Mouse (Mus musculus) kidney, embryonic 14.5 days (tissue): Measurements from ENCODE around the gene Pdcd1lg2. TPM values are rescaled to one million over a fixed set of nuclear protein-coding genes. Genes with fewer than 3 reads are reported as not detected.

ENCODE experiments used
- ATAC-seq: fragments of 200-750 bp; cut with Nextera tagmentation; 2 replicates; pipeline ENCODE4 v1.8.0; 2017; ENCODE audit warnings: moderate number of reproducible peaks, mild to moderate bottlenecking, moderate TSS enrichment, moderate library complexity; ENCODE audit not compliant: low FRiP score, low TSS enrichment
- H3K27ac ChIP-seq: fragments of 300-500 bp; sonication (generic); 2 replicates; pipeline ENCODE4 v1.5.1; 2014; ENCODE audit warnings: low read depth, mild to moderate bottlenecking, low read length, moderate library complexity, mixed read lengths
- H3K27me3 ChIP-seq: fragments of 300-500 bp; sonication (generic); 2 replicates; pipeline ENCODE4 v1.6.1; 2014; ENCODE audit warnings: mild to moderate bottlenecking, low read length; ENCODE audit not compliant: control insufficient read depth, insufficient read depth
- H3K36me3 ChIP-seq: fragments of 300-500 bp; sonication (generic); 2 replicates; pipeline ENCODE4 v1.6.1; 2014; ENCODE audit warnings: low read length, mixed read lengths; ENCODE audit not compliant: control insufficient read depth, insufficient read depth
- H3K4me1 ChIP-seq: fragments of 300-500 bp; sonication (generic); 2 replicates; pipeline ENCODE4 v1.6.1; 2014; ENCODE audit warnings: low read length, mixed read lengths; ENCODE audit not compliant: control insufficient read depth, insufficient read depth
- H3K4me2 ChIP-seq: fragments of 300-500 bp; sonication (generic); replicated peaks from 2 replicates; pipeline ENCODE4 v1.6.1; 2014; ENCODE audit warnings: low read depth, mild to moderate bottlenecking, low read length
- H3K4me3 ChIP-seq: fragments of 300-500 bp; sonication (generic); 2 replicates; pipeline ENCODE4 v1.5.1; 2014; ENCODE audit warnings: mild to moderate bottlenecking, low read length
- H3K9ac ChIP-seq: fragments of 300-500 bp; sonication (generic); 2 replicates; pipeline ENCODE4 v1.6.1; 2014; ENCODE audit warnings: low read depth, mild to moderate bottlenecking, low read length, moderate library complexity
- H3K9me3 ChIP-seq: fragments of 300-500 bp; sonication (generic); 2 replicates; pipeline ENCODE4 v1.6.1; 2016; ENCODE audit warnings: low read length; ENCODE audit not compliant: control insufficient read depth
- WGBS: fragments of 180-500 bp; shearing (Covaris S2); extraction: QIAGEN DNeasy Blood & Tissue Kit; methylation state at CpG from one replicate; pipeline ENCODE4 v1.1.7; 2014; 5-methylcytosine and 5-hydroxymethylcytosine counted together
- polyA plus RNA-seq: library from polyadenylated mRNA; unstranded; fragments of >200 nt; fragmentation: Nextera tagmentation; extraction: Ambion mirVana; gene quantifications from 2 replicates; pipeline ENCODE4 v1.2.1, GENCODE M21; 2014

Pdcd1lg2 gene
- polyA plus RNA-seq, 1 experiment from 2014 or later = not detected

- WGBS = 54% methylated on average over 6 of the region's 6 CpGs
- no peak overlapping the region for H3K9ac ChIP-seq
- H3K27ac ChIP-seq = no peak overlapping the region
- no peaks in the 10 kb centered on the region for H3K36me3 ChIP-seq
- H3K9me3 ChIP-seq = no peaks in the 10 kb centered on the region
- ATAC-seq = no peak
- no peak overlapping the region for H3K4me3 ChIP-seq
- H3K4me1 ChIP-seq = 0 out of 2 replicates have a peak, but pooled peaks cover 3% of the 10 kb centered on the region
- H3K27me3 ChIP-seq = no peaks in the 10 kb centered on the region
- no peak overlapping the region for H3K4me2 ChIP-seq
These were observed 77.3 kb downstream of the Pdcd1lg2 start for GRCm38 (mm10) chr19:29488073-29488390.

- H3K4me3 ChIP-seq = no peak overlapping the region
- no peak overlapping the region for H3K9ac ChIP-seq
- 0 out of 2 replicates have a peak, but pooled peaks cover 3% of the 10 kb centered on the region for H3K4me1 ChIP-seq
- no peak for ATAC-seq
- no peak overlapping the region for H3K27ac ChIP-seq
- H3K9me3 ChIP-seq = no peaks in the 10 kb centered on the region
- 35% methylated on average over 10 of the region's 10 CpGs for WGBS
- no peaks in the 10 kb centered on the region for H3K36me3 ChIP-seq
- H3K27me3 ChIP-seq = no peaks in the 10 kb centered on the region
- H3K4me2 ChIP-seq = no peak overlapping the region; the same call in 1 of the 2 replicates
These were observed 77.7 kb downstream of the Pdcd1lg2 start for GRCm38 (mm10) chr19:29488420-29488819.

GRCm38 (mm10) chr19:29489785-29490284 is 79.1 kb downstream of the Pdcd1lg2 start:
- Histone ChIP-seq H3K4me3 (no peak overlapping the region), H3K27me3 (no peaks in the 10 kb centered on the region), H3K4me1 (0 out of 2 replicates have a peak, but pooled peaks cover 3% of the 10 kb centered on the region), H3K36me3 (no peaks in the 10 kb centered on the region), H3K4me2 (no peak overlapping the region), H3K27ac (no peak overlapping the region), H3K9me3 (no peaks in the 10 kb centered on the region), H3K9ac (no peak overlapping the region)
- WGBS = 65% methylated on average over 3 of the region's 3 CpGs
- ATAC-seq = no peak

GRCm38 (mm10) chr19:29491467-29491866 is 80.7 kb downstream of the Pdcd1lg2 start:
- 57% methylated on average over 9 of the region's 9 CpGs for WGBS
- H3K4me2 ChIP-seq = no peak overlapping the region
- no peaks in the 10 kb centered on the region for H3K27me3 ChIP-seq
- H3K36me3 ChIP-seq = no peaks in the 10 kb centered on the region
- no peaks in the 10 kb centered on the region for H3K9me3 ChIP-seq
- 0 out of 2 replicates have a peak, but pooled peaks cover 3% of the 10 kb centered on the region for H3K4me1 ChIP-seq
- H3K27ac ChIP-seq = no peak overlapping the region
- H3K4me3 ChIP-seq = no peak overlapping the region
- no peak overlapping the region for H3K9ac ChIP-seq
- ATAC-seq = no peak

- H3K4me1 ChIP-seq = no peaks in the 10 kb centered on the region
- no peak overlapping the region for H3K4me3 ChIP-seq
- 84% methylated on average over 4 of the region's 4 CpGs for WGBS
- no peak overlapping the region for H3K27ac ChIP-seq
- no peaks in the 10 kb centered on the region for H3K9me3 ChIP-seq
- no peaks in the 10 kb centered on the region for H3K27me3 ChIP-seq
- H3K36me3 ChIP-seq = no peaks in the 10 kb centered on the region
- no peak for ATAC-seq
- no peak overlapping the region for H3K4me2 ChIP-seq
- H3K9ac ChIP-seq = no peak overlapping the region
These were observed 83.7 kb downstream of the Pdcd1lg2 start for GRCm38 (mm10) chr19:29494454-29494853.

- ATAC-seq = no peak
- Histone ChIP-seq H3K27ac (no peak overlapping the region), H3K36me3 (no peaks in the 10 kb centered on the region), H3K27me3 (no peaks in the 10 kb centered on the region), H3K4me2 (no peak overlapping the region), H3K4me1 (0 out of 2 replicates have a peak, but pooled peaks cover under 1% of the 10 kb centered on the region), H3K9me3 (no peaks in the 10 kb centered on the region), H3K9ac (no peak overlapping the region), H3K4me3 (no peak overlapping the region)
- WGBS = 74% methylated on average over 6 of the region's 6 CpGs
These were observed 85.4 kb downstream of the Pdcd1lg2 start for GRCm38 (mm10) chr19:29496001-29496597.

- no peak overlapping the region for H3K9ac ChIP-seq
- H3K4me1 ChIP-seq = 0 out of 2 replicates have a peak, but pooled peaks cover 2% of the 10 kb centered on the region
- no peak overlapping the region for H3K4me2 ChIP-seq
- WGBS = 67% methylated on average over 7 of the region's 7 CpGs
- H3K27me3 ChIP-seq = no peaks in the 10 kb centered on the region
- H3K36me3 ChIP-seq = no peaks in the 10 kb centered on the region
- no peaks in the 10 kb centered on the region for H3K9me3 ChIP-seq
- no peak for ATAC-seq
- no peak overlapping the region for H3K4me3 ChIP-seq
- no peak overlapping the region for H3K27ac ChIP-seq
These were observed 86.3 kb downstream of the Pdcd1lg2 start for GRCm38 (mm10) chr19:29496786-29497557.

GRCm38 (mm10) chr19:29497874-29498273 is 87.2 kb downstream of the Pdcd1lg2 start:
- WGBS = 86% methylated on average over 7 of the region's 7 CpGs
- H3K9me3 ChIP-seq = no peaks in the 10 kb centered on the region

GRCm38 (mm10) chr19:29498842-29499456 is 88.2 kb downstream of the Pdcd1lg2 start:
- H3K27me3 ChIP-seq = no peaks in the 10 kb centered on the region
- H3K27ac ChIP-seq = no peak overlapping the region
- 0 out of 2 replicates have a peak, but pooled peaks cover 2% of the 10 kb centered on the region for H3K4me1 ChIP-seq
- ATAC-seq = no peak
- H3K9ac ChIP-seq = no peak overlapping the region
- no peak overlapping the region for H3K4me3 ChIP-seq
- H3K36me3 ChIP-seq = no peaks in the 10 kb centered on the region
- WGBS = 54% methylated on average over 6 of the region's 6 CpGs
- no peak overlapping the region for H3K4me2 ChIP-seq
- no peaks in the 10 kb centered on the region for H3K9me3 ChIP-seq

More at GRCm38 (mm10) chr19:29497874-29498273, 87.2 kb downstream of the Pdcd1lg2 start:
- no peak for ATAC-seq
- H3K4me1 ChIP-seq = 0 out of 2 replicates have a peak, but pooled peaks cover 2% of the 10 kb centered on the region
- no peaks in the 10 kb centered on the region for H3K27me3 ChIP-seq
- no peak overlapping the region for H3K4me3 ChIP-seq
- no peak overlapping the region for H3K4me2 ChIP-seq
- H3K36me3 ChIP-seq = no peaks in the 10 kb centered on the region
- no peak overlapping the region for H3K27ac ChIP-seq
- H3K9ac ChIP-seq = no peak overlapping the region
